Mouse (Mus musculus): ENCODE data around the gene Stt3b. TPM values are rescaled to one million over a fixed set of nuclear protein-coding genes. Genes with fewer than 3 reads are reported as not detected.
"Not testable (repeated sequence)": the region's sequence is repeated elsewhere in the genome, so short reads cannot be mapped to it uniquely, and the experiment has no call there.

Gene Stt3b
- polyA plus RNA-seq, 1 experiment: 53.6 TPM

DNA sequence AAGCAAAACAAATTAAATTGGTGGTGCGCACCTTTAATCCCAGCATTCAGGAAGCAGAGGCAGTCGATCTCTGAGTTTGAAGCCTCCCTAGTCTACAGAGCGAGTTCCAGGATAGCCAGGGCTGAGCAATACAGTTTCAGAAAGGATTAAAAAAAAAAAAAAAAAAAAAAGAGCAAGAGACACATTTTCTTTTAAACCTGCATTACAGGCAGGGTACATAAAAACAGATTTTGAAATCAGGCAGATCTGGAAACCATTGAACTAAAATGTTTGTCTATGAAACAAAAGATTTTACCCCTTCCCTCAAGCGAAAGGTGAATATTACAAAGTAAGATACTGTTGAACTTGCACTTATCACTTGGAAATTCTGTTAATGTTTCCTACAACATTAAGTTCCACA, 6.1 kb downstream of the Stt3b start:
- Histone ChIP-seq H3K27ac (replicated peaks; ENCODE audit: low read depth, low read length) (no peak overlapping the region), H3K4me1 (ENCODE audit: control insufficient read depth, insufficient read depth, insufficient read length, low read length) (peaks cover 20% of the 10 kb centered on the region)

DNA sequence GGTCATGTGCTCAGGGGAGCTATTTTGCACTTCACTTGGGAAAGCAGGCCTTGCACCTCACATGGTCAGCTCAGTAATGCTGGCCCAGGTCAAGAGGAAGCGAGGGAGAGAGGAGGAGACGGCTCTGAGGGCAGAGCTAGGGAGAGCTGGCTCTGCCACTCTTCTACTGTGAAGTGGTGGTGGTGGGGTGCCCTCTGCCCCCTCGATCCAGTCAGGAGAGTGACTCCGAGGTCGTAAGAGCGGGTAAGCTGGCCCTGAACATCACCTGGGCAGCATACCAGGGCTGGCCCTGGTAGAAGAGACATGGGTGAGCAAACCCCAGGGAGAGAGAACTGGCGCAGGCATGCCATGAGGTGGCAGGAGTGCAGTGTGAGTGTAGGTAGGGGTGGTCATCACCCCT, 8.6 kb downstream of the Stt3b start:
- Histone ChIP-seq H3K4me3 (ENCODE audit: insufficient read depth, low read depth, low read length) (no peak overlapping the region), H3K4me1 (ENCODE audit: control insufficient read depth, insufficient read depth, insufficient read length, low read length) (peaks cover 20% of the 10 kb centered on the region), H3K27ac (replicated peaks; ENCODE audit: low read depth, low read length) (no peak overlapping the region)

More for the DNA sequence above, 6.1 kb downstream of the Stt3b start:
- no peak overlapping the region for H3K4me3 ChIP-seq (ENCODE audit: insufficient read depth, low read depth, low read length)

DNA sequence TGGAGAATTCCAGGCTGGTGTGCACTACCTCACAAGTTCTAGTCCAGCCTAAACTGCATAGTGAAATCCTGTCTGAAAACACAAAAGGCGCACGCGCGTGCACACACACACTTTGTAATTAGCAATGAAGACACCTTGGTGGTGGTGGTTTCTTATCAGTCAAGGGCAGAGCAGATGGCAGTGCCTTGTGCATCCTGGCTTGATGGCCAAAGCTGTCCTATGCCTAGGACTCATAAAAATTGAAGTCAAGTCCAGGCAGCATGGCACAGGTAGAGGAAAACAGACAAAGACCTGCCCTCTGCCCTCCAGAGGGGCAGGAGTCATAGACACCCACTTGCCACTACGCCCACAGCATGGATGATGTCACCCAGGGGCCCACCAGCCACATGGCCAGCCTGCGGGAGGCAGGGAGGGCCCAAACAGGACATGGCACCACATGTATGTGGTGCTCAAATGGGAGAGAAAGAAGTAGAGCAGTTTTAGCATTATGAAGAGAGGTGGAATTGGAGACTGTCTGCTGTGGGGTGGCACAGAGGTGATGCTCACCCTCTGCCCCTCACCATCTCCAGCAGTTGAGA, 9.1 kb downstream of the Stt3b start:
- Histone ChIP-seq H3K27ac (replicated peaks; ENCODE audit: low read depth, low read length) (no peak overlapping the region), H3K4me1 (ENCODE audit: control insufficient read depth, insufficient read depth, insufficient read length, low read length) (peaks cover 16% of the 10 kb centered on the region), H3K4me3 (ENCODE audit: insufficient read depth, low read depth, low read length) (no peak overlapping the region)

DNA sequence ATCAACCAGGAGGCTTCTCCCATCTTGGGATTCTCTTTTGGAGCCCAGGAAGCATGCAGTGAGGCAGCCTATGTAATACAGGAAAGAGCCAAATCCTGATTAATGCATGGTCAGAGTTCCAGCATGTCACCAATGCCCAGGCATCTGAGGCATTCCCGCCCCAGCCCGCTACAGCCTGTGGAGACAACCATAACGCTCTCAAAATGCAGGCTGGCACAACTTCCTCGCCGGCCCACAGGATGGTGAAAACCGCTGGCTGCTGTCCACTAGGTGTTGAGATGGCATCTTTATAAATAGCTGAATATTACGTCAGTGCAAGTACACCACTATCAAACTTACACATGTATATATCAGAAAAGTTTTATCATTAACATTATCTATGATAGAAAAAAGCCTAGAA, 13.5 kb downstream of the Stt3b start:
- peaks cover 22% of the 10 kb centered on the region for H3K4me1 ChIP-seq (ENCODE audit: control insufficient read depth, insufficient read depth, insufficient read length, low read length)

DNA sequence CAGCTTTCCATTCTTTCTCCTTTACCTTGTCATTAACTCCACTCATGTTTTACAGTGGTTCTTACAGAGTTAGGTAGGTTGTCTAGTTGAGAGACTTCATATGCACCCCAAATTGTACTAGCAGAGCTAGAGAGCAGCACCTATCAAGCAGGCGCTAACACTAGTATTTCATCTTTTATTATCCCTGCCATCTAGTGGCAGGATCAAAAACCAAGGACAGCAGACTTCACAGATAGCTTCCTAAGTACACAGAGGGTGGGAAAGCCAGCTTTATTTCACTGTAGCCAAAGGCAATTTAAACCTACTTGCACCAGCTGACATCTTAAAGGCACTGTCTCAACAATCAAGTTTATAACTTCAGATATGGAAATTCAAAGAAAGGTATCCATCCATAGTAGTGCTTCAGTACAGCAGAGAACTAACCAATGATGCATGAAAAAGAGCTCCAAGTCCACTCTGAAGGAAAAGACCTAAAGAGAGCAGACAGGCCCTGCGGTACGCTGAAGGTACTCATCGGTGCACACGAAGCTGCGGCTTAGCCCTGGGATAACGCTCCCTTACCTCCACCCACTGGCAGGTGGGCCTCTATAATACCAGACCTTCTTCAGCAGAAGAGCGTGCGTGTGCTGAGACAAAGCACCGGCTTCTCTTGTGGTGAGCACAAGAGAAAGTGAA, 16.2 kb downstream of the Stt3b start:
- peaks cover 16% of the 10 kb centered on the region; the same call in 1 of the 2 replicates for H3K4me1 ChIP-seq (ENCODE audit: control insufficient read depth, insufficient read depth, insufficient read length, low read length)
- H3K4me3 ChIP-seq (ENCODE audit: insufficient read depth, low read depth, low read length): no peak overlapping the region
- no peak overlapping the region for H3K27ac ChIP-seq (replicated peaks; ENCODE audit: low read depth, low read length)

More for the DNA sequence above, 13.5 kb downstream of the Stt3b start:
- Histone ChIP-seq H3K4me3 (ENCODE audit: insufficient read depth, low read depth, low read length) (no peak overlapping the region), H3K27ac (replicated peaks; ENCODE audit: low read depth, low read length) (no peak overlapping the region)

DNA sequence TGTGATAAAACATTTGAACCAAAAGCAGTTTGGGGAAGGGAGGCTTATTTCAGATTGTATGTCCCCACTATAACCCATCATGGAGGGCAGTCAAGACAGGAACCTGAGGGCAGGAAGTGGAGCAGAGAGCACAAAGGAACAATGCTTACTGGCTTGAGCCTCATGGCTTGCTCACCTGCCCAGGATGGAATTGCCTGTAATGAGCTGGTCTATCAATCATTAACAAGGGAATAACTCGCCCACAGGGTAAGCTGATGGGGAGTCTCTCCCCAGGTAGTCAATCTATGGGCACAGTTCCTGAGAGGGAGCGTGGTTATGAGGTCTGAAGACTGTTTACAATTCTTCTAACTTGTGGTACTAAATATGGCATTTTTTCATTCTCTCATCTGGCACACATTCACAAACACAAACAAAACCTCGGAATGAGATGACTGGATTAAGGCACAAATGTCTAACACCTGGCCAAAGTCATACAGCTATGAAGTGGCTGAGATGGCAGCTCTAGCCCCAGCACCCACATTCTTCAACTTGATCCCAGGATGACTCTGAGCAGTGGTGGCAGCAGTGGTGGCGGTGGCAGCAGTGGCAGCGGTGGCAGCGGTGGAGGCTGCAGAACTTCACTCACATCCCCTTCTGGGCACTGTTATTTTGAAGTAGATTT, 22.3 kb downstream of the Stt3b start:
- H3K4me1 ChIP-seq (ENCODE audit: control insufficient read depth, insufficient read depth, insufficient read length, low read length): peaks cover 16% of the 10 kb centered on the region; the same call in 1 of the 2 replicates
- H3K4me3 ChIP-seq (ENCODE audit: insufficient read depth, low read depth, low read length): no peak overlapping the region
- no peak overlapping the region for H3K27ac ChIP-seq (replicated peaks; ENCODE audit: low read depth, low read length)

DNA sequence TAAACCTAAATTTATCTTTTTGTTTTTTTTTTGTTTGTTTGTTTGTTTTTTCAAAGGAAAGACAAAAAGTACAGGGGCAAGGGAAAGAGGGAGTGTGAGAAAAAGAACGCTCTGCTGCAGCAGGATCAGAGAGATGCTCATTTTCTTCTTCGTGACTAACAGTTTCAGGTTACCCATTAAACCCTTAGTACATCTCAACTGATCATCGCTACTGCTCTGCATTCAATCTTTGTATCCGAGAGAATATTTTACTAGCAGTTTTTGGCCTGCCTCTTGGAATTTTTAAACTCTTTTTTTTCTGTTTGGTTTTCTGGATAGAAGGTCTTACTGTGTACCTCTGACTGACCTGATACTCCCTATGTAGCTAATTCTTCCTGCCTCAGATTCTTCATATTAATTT, 25.8 kb downstream of the Stt3b start:
- H3K27ac ChIP-seq (replicated peaks; ENCODE audit: low read depth, low read length): no peak overlapping the region
- H3K4me3 ChIP-seq (ENCODE audit: insufficient read depth, low read depth, low read length): no peak overlapping the region

DNA sequence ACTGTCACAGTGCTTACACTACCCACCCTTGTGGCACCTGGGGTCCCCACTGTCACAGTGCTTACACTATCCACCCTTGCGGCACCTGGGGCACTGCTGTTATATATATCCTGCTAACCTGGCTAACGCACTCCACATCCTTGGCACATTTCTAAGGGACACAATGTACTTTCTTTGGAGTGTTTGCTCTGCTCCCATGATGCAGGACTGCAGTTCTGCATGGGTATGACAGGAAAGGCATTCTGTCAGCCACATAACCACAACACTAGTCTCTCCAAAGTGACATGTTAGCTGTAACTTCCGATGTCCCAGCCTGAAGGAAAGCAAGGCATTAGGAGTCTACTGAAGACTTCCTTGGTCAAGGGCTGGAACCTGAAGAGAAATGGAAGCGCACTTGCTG, 26.8 kb downstream of the Stt3b start:
- H3K27ac ChIP-seq (replicated peaks; ENCODE audit: low read depth, low read length): no peak overlapping the region
- no peaks in the 10 kb centered on the region for H3K4me1 ChIP-seq (ENCODE audit: control insufficient read depth, insufficient read depth, insufficient read length, low read length)
- H3K4me3 ChIP-seq (ENCODE audit: insufficient read depth, low read depth, low read length): no peak overlapping the region

More for the DNA sequence above, 25.8 kb downstream of the Stt3b start:
- 0 out of 2 replicates have a peak, but pooled peaks cover 3% of the 10 kb centered on the region for H3K4me1 ChIP-seq (ENCODE audit: control insufficient read depth, insufficient read depth, insufficient read length, low read length)

DNA sequence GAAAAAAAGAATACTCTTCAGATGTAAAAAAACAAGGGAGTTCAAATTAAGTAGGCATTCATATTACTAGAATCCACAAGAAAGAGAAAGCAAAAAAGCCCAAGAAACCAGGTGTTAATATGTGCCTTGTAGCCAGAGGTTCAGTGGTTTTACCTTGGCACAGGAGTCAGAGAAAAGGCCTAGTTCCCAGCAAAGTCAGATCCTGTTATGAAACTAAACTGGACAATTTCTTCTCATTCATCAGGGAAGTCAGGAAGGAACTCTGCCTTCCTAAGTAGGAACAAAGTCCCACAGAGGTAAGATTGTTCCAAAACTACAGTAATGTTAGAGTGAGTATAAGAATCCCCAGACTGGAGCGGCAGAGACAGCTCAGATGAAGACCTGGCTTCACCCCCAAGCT, 31.6 kb downstream of the Stt3b start:
- no peak overlapping the region for H3K4me3 ChIP-seq (ENCODE audit: insufficient read depth, low read depth, low read length)
- H3K27ac ChIP-seq (replicated peaks; ENCODE audit: low read depth, low read length): no peak overlapping the region
- no peaks in the 10 kb centered on the region for H3K4me1 ChIP-seq (ENCODE audit: control insufficient read depth, insufficient read depth, insufficient read length, low read length)

DNA sequence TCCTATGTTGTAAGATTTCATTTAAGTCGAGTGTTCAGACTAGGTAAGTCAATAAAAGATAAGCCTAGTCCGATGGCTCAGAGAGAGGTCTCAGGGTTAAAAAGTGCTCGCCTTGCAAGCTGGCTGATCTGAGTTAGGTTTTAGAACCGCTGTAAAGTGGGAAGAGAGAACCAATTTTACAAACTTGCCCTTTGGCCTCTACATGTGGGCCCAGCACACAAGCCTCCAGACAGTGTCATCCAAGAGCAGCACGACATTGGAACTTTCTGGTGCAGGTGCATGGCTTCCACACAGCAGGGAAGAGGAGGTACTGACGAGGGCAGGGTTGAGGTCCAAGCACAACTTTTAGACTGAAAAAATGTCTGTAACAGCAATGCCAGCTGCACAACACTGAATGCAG, 35.4 kb downstream of the Stt3b start:
- Histone ChIP-seq H3K4me3 (ENCODE audit: insufficient read depth, low read depth, low read length) (no peak overlapping the region), H3K27ac (replicated peaks; ENCODE audit: low read depth, low read length) (no peak overlapping the region), H3K4me1 (ENCODE audit: control insufficient read depth, insufficient read depth, insufficient read length, low read length) (no peaks in the 10 kb centered on the region)

DNA sequence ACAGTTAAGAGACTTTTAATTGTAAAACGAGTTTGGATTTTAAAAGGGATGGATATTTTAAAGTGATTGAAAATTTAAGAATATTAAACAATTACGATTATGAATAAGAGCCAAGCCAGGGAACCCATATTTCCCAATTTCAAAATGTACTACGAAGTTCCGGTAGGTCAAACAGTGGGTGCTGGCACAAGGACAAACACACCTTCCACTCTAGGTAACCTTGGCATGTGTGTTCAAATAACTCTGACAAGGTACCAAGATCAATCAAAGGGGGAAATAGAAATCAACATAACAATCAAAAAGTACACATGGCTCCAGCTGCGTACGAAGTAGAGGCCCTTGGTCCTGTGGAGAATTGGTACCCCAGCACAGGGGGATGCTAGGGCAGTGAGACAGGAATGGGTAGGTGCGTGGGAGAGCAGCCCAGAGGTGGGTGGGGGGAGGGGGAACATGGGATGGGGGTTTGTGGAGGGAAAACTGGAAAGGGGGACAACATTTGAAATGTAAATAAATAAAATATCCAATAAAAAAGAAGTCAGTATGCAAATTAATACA, 37.0 kb downstream of the Stt3b start:
- Histone ChIP-seq H3K4me3 (ENCODE audit: insufficient read depth, low read depth, low read length) (no peak overlapping the region), H3K27ac (replicated peaks; ENCODE audit: low read depth, low read length) (no peak overlapping the region), H3K4me1 (ENCODE audit: control insufficient read depth, insufficient read depth, insufficient read length, low read length) (no peaks in the 10 kb centered on the region)

DNA sequence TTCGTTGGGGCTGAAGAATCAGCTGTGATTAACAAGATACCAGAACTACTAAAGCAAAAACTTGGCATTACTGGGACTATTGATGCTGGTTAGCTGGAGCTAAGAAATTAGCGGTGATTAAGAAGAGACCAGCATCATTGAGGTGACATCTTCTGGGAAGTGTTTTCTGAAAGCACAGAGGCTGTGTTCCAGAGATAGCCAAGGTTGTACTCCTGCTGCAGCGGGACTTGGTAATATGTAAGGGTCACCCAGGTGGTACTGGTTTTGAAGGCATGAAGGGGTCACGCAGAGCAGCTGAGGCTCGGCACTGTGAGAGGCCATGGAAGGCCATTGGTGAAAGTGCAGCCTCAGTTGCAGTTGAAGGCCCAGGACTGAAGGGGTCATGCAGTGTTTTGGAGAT, 37.8 kb downstream of the Stt3b start:
- H3K27ac ChIP-seq (replicated peaks; ENCODE audit: low read depth, low read length); H3K4me1 ChIP-seq (ENCODE audit: control insufficient read depth, insufficient read depth, insufficient read length, low read length); H3K4me3 ChIP-seq (ENCODE audit: insufficient read depth, low read depth, low read length): not testable (repeated sequence)

DNA sequence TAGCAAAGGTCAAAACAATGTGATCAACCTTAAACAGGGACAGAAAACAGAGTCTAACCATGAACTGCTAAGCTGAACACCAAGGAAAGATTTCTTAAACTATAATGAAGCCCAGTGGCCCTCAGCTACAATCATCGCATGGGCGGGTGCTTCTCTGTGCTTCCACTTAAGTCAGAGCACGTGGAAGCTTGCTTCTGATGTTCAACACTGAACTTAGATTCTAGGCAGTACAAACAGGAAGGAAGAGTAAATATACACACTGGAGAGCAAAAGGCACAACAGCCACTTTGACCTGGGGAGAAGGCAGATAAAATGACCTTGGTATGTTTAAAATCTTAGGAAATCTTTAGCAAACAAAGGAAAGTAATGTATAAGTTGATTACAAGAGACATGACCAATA, 38.7 kb downstream of the Stt3b start:
- H3K4me3 ChIP-seq (ENCODE audit: insufficient read depth, low read depth, low read length): no peak overlapping the region
- H3K27ac ChIP-seq (replicated peaks; ENCODE audit: low read depth, low read length): no peak overlapping the region
- H3K4me1 ChIP-seq (ENCODE audit: control insufficient read depth, insufficient read depth, insufficient read length, low read length): no peaks in the 10 kb centered on the region

DNA sequence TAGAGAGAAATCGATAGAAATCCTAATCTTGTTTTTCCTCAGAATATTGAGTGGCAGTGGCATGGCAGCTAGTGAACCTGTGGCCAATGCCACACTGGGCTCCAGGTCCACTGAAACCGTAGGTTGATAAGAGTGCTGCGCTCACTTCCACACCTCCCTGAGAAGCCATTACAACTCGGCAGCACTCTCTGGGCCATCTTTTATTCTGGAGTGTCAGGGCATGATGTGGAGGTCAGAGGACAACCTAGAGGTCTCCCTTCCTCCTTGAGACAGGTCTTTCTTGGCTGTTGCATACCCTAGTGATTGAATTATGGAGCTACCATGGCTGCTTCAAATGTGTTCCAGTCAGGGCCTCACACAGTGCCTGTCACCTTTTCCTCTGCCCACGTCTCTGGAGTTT, 48.3 kb downstream of the Stt3b start:
- no peak overlapping the region for H3K27ac ChIP-seq (replicated peaks; ENCODE audit: low read depth, low read length)
- no peak overlapping the region for H3K4me3 ChIP-seq (ENCODE audit: insufficient read depth, low read depth, low read length)
- H3K4me1 ChIP-seq (ENCODE audit: control insufficient read depth, insufficient read depth, insufficient read length, low read length): no peaks in the 10 kb centered on the region

DNA sequence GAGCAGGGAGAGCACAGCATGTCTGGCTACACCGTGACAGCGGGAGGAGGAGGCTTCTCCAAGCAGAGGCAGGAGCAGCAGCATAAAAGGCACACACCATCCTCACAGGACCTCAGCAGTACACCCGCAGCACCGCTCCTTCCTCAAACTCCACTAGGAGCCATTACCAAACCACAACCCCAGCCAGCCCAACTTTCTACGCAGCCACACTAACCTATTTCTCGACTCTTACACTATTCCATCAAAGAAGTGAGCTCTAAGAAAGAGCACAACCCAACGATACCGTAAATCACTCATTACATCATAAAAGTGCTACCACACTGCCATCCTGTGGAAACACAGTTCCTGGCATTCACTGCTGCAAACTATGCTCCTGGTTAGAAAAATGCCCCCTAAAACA, 48.8 kb downstream of the Stt3b start:
- H3K4me1 ChIP-seq (ENCODE audit: control insufficient read depth, insufficient read depth, insufficient read length, low read length): no peaks in the 10 kb centered on the region
- no peak overlapping the region for H3K27ac ChIP-seq (replicated peaks; ENCODE audit: low read depth, low read length)
- no peak overlapping the region for H3K4me3 ChIP-seq (ENCODE audit: insufficient read depth, low read depth, low read length)

Data from brown adipose tissue, adult 24 weeks (tissue).